ENCODE assay signal across 8 mouse cellular contexts in genomic region chr2:78931358-78931757, GRCm38 (mm10).
DNase-seq lines count a peak whose midpoint lies in the region; ATAC-seq and TF ChIP-seq lines count a peak whose summit lies in the region.
"Had no signal": no experiment of that assay in that cellular context is flagged by ENCODE, and none has a peak within 500 bp of the region (broad histone marks: within the 10 kb centered on the region; RNA-seq: fewer than 3 reads in every experiment).

No protein-coding gene starts in this region.

- H3K27ac ChIP-seq in kidney, postnatal 0 days: no peak overlapping the region
- no peak overlapping the region for H3K27ac ChIP-seq in kidney, embryonic 15.5 days

- H3K27me3 ChIP-seq in kidney, postnatal 0 days (ENCODE audit: insufficient read depth, low read length): no peaks in the 10 kb centered on the region
- no peaks in the 10 kb centered on the region for H3K27me3 ChIP-seq in kidney, embryonic 15.5 days

- no peak overlapping the region for H3K4me3 ChIP-seq in kidney, postnatal 0 days (replicated peaks; ENCODE audit: low read depth, low read length)
- no peak overlapping the region for H3K4me3 ChIP-seq in kidney, embryonic 15.5 days (replicated peaks)

- H3K9ac ChIP-seq in kidney, postnatal 0 days (ENCODE audit: low read depth, low read length): no peak overlapping the region
- no peak overlapping the region for H3K9ac ChIP-seq in kidney, embryonic 15.5 days

- H3K4me2 ChIP-seq in kidney, postnatal 0 days (ENCODE audit: low read length): no peak overlapping the region
- no peak overlapping the region for H3K4me2 ChIP-seq in kidney, embryonic 15.5 days

- ATAC-seq in kidney, postnatal 0 days (replicated peaks; ENCODE audit: low FRiP score, low read depth): no peak
- no peak; the same call in 1 of the 2 replicates for ATAC-seq in kidney, embryonic 15.5 days (replicated peaks; ENCODE audit: low FRiP score)
- peak; percentile 85 for ATAC-seq in CD4-positive, CD25-positive, alpha-beta regulatory T cell, adult 4 months
- peak; percentile 72 for ATAC-seq in inflammation-experienced regulatory T-cells, adult 6 months

- DNase-seq in kidney, postnatal 0 days (ENCODE audit: low spot score): peak; percentile 41
- DNase-seq in R1 (ENCODE audit: low read depth, low spot score): peak; percentile 16
- no peak for DNase-seq in adrenal gland, postnatal 25 days
- DNase-seq in urinary bladder, postnatal 36 days (ENCODE audit: low spot score in 2 of 2): no peak
- DNase-seq: gastrocnemius, postnatal 36 days had no signal

- WGBS in kidney, postnatal 0 days: 50% methylated on average over 2 of the region's 2 CpGs
- 53% methylated on average over 2 of the region's 2 CpGs for WGBS in kidney, embryonic 15.5 days

- TF ChIP-seq CTCF in kidney, postnatal 0 days (IDR thresholded peaks at IDR 0.05; ENCODE audit: low read depth): peak; percentile 59

- no peaks in the 10 kb centered on the region for H3K9me3 ChIP-seq in kidney, postnatal 0 days (replicated peaks; ENCODE audit: low read length)
- no peaks in the 10 kb centered on the region for H3K9me3 ChIP-seq in kidney, embryonic 15.5 days (replicated peaks)

- H3K36me3 ChIP-seq in kidney, postnatal 0 days (ENCODE audit: insufficient read depth, low read length): no peaks in the 10 kb centered on the region
- H3K36me3 ChIP-seq in kidney, embryonic 15.5 days: no peaks in the 10 kb centered on the region

- no peaks in the 10 kb centered on the region for H3K4me1 ChIP-seq in kidney, postnatal 0 days (replicated peaks; ENCODE audit: insufficient read depth, low read length)
- H3K4me1 ChIP-seq in kidney, embryonic 15.5 days: no peaks in the 10 kb centered on the region

Comparison
In these comparisons a context has a peak if more than half of its experiments do, and no peak if none do; other contexts are left out.
1. ATAC-seq: peak in CD4-positive, CD25-positive, alpha-beta regulatory T cell, adult 4 months (single experiment) and inflammation-experienced regulatory T-cells, adult 6 months (single experiment); none in kidney, postnatal 0 days (single experiment) and kidney, embryonic 15.5 days (single experiment).
2. DNase-seq: peak in kidney, postnatal 0 days (single experiment) and R1 (single experiment); none in adrenal gland, postnatal 25 days (single experiment) and urinary bladder, postnatal 36 days (0 of 2).